Mouse (Mus musculus) intestine, embryonic 14.5 days (tissue): ENCODE results near the gene Macrod2. TPM values are rescaled to one million over a fixed set of nuclear protein-coding genes. Genes with fewer than 3 reads are reported as not detected.

Source experiments
- ATAC-seq: fragments of 200-750 bp; cut with Nextera tagmentation; replicated peaks from 2 replicates; pipeline ENCODE4 v1.8.0; 2017; ENCODE audit warnings: low read depth, moderate number of reproducible peaks, moderate TSS enrichment, moderate library complexity; ENCODE audit not compliant: low FRiP score, low TSS enrichment
- DNase-seq: peaks from one replicate; pipeline ENCODE4 v3.0.0-alpha.2; 2018; ENCODE audit warnings: low spot score
- H3K27ac ChIP-seq: fragments of 300-500 bp; sonication (generic); 2 replicates; pipeline ENCODE4 v1.5.1; 2014; ENCODE audit warnings: low read depth, mild to moderate bottlenecking, control low read depth
- H3K27me3 ChIP-seq: fragments of 300-500 bp; sonication (generic); replicated peaks from 2 replicates; pipeline ENCODE4 v1.6.1; 2014; ENCODE audit warnings: low read length, control low read depth; ENCODE audit not compliant: control insufficient read depth, insufficient read depth
- H3K36me3 ChIP-seq: fragments of 300-500 bp; sonication (generic); 2 replicates; pipeline ENCODE4 v1.6.1; 2014; ENCODE audit warnings: low read length, control low read depth; ENCODE audit not compliant: control insufficient read depth, insufficient read depth
- H3K4me1 ChIP-seq: fragments of 300-500 bp; sonication (generic); replicated peaks from 2 replicates; pipeline ENCODE4 v1.6.1; 2014; ENCODE audit warnings: low read length, control low read depth, mixed read lengths; ENCODE audit not compliant: control insufficient read depth, insufficient read depth
- H3K4me2 ChIP-seq: fragments of 300-500 bp; sonication (generic); 2 replicates; pipeline ENCODE4 v1.6.1; 2014; ENCODE audit warnings: low read length
- H3K4me3 ChIP-seq: fragments of 300-500 bp; sonication (generic); 2 replicates; pipeline ENCODE4 v1.5.1; 2014; ENCODE audit warnings: low read depth, low read length, control low read depth, mixed read lengths
- H3K9ac ChIP-seq: fragments of 300-500 bp; sonication (generic); 2 replicates; pipeline ENCODE4 v1.6.1; 2014; ENCODE audit warnings: mild to moderate bottlenecking, low read length
- H3K9me3 ChIP-seq: fragments of 300-500 bp; sonication (generic); 2 replicates; pipeline ENCODE4 v1.6.1; 2016; ENCODE audit warnings: low read length, control low read depth; ENCODE audit not compliant: control insufficient read depth
- WGBS: fragments of 180-500 bp; shearing (Covaris S2); extraction: QIAGEN DNeasy Blood & Tissue Kit; methylation state at CpG from one replicate; pipeline ENCODE4 v1.1.7; 2014; 5-methylcytosine and 5-hydroxymethylcytosine counted together
- polyA plus RNA-seq: library from polyadenylated mRNA; unstranded; fragments of >200 nt; fragmentation: Nextera tagmentation; extraction: Ambion mirVana; gene quantifications from 2 replicates; pipeline ENCODE4 v1.2.1, GENCODE M21; 2014

Gene Macrod2
- polyA plus RNA-seq, 1 experiment from 2014 or later: 30.6 TPM

GRCm38 (mm10) chr2:140621730-140622337 lies 226.7 kb downstream of the Macrod2 start:
- Histone ChIP-seq H3K27ac (no peak overlapping the region), H3K4me1 (no peaks in the 10 kb centered on the region), H3K27me3 (no peaks in the 10 kb centered on the region), H3K4me3 (no peak overlapping the region), H3K4me2 (no peak overlapping the region), H3K9ac (no peak overlapping the region), H3K36me3 (no peaks in the 10 kb centered on the region), H3K9me3 (no peaks in the 10 kb centered on the region)
- ATAC-seq (no peak), DNase-seq (no peak)
- 50% methylated on average over 2 of the region's 2 CpGs for WGBS

- ATAC-seq (no peak), DNase-seq (no peak)
- H3K4me1 ChIP-seq: peaks cover 7% of the 10 kb centered on the region
- no peaks in the 10 kb centered on the region for H3K27me3 ChIP-seq
- no peak overlapping the region for H3K9ac ChIP-seq
- no peak overlapping the region for H3K4me3 ChIP-seq
- H3K4me2 ChIP-seq: no peak overlapping the region
- H3K9me3 ChIP-seq: no peaks in the 10 kb centered on the region
- H3K36me3 ChIP-seq: peaks cover 10% of the 10 kb centered on the region
- H3K27ac ChIP-seq: no peak overlapping the region
Observed at GRCm38 (mm10) chr2:140653481-140653880, 258.4 kb downstream of the Macrod2 start.

- Histone ChIP-seq H3K36me3 (peaks cover 15% of the 10 kb centered on the region), H3K9ac (no peak overlapping the region), H3K4me1 (peaks cover 4% of the 10 kb centered on the region), H3K4me3 (no peak overlapping the region), H3K27ac (no peak overlapping the region), H3K4me2 (no peak overlapping the region), H3K9me3 (no peaks in the 10 kb centered on the region), H3K27me3 (no peaks in the 10 kb centered on the region)
- ATAC-seq (no peak), DNase-seq (no peak)
- whole genome bisulfite sequencing: 84% methylated on average over 2 of the region's 2 CpGs
Observed at GRCm38 (mm10) chr2:140653978-140654377, 258.9 kb downstream of the Macrod2 start.

GRCm38 (mm10) chr2:140662673-140663072 lies 267.6 kb downstream of the Macrod2 start:
- H3K4me1 ChIP-seq: 0 out of 2 replicates have a peak, but pooled peaks cover 4% of the 10 kb centered on the region
- H3K36me3 ChIP-seq: peaks cover 52% of the 10 kb centered on the region
- no peak overlapping the region for H3K9ac ChIP-seq
- no peak overlapping the region for H3K4me3 ChIP-seq
- 87% methylated on average over 5 of the region's 5 CpGs for WGBS
- ATAC-seq (no peak), DNase-seq (no peak)
- H3K4me2 ChIP-seq: no peak overlapping the region
- H3K27ac ChIP-seq: no peak overlapping the region
- H3K9me3 ChIP-seq: no peaks in the 10 kb centered on the region
- no peaks in the 10 kb centered on the region for H3K27me3 ChIP-seq

- Histone ChIP-seq H3K36me3 (peaks cover 37% of the 10 kb centered on the region), H3K4me2 (no peak overlapping the region), H3K9me3 (no peaks in the 10 kb centered on the region), H3K4me3 (no peak overlapping the region), H3K4me1 (0 out of 2 replicates have a peak, but pooled peaks cover 7% of the 10 kb centered on the region), H3K27ac (no peak overlapping the region), H3K9ac (no peak overlapping the region), H3K27me3 (no peaks in the 10 kb centered on the region)
- ATAC-seq (no peak), DNase-seq (no peak)
- WGBS: 86% methylated on average over 4 of the region's 4 CpGs
Observed at GRCm38 (mm10) chr2:140664381-140664780, 269.3 kb downstream of the Macrod2 start.

- Histone ChIP-seq H3K4me1 (0 out of 2 replicates have a peak, but pooled peaks cover 7% of the 10 kb centered on the region), H3K27ac (0 out of 2 replicates have a peak overlapping the region, but pooled peaks have one; percentile 10), H3K27me3 (no peaks in the 10 kb centered on the region), H3K9me3 (no peaks in the 10 kb centered on the region), H3K9ac (no peak overlapping the region), H3K4me2 (peak overlapping the region; percentile 62), H3K36me3 (peaks cover 13% of the 10 kb centered on the region), H3K4me3 (0 out of 2 replicates have a peak overlapping the region, but pooled peaks have one; percentile 8)
- ATAC-seq (no peak), DNase-seq (no peak)
- 32% methylated on average over 7 of the region's 7 CpGs for WGBS
Observed at GRCm38 (mm10) chr2:140666846-140667245, 271.7 kb downstream of the Macrod2 start.

- no peaks in the 10 kb centered on the region for H3K9me3 ChIP-seq
- ATAC-seq (no peak), DNase-seq (no peak)
- peaks cover 10% of the 10 kb centered on the region for H3K36me3 ChIP-seq
- 51% methylated on average over 13 of the region's 13 CpGs for WGBS
- H3K9ac ChIP-seq: 0 out of 2 replicates have a peak overlapping the region, but pooled peaks have one; percentile 29
- peak overlapping the region; percentile 77; the same call in 1 of the 2 replicates for H3K4me3 ChIP-seq
- H3K27ac ChIP-seq: peak overlapping the region; percentile 10; the same call in 1 of the 2 replicates
- H3K4me1 ChIP-seq: 0 out of 2 replicates have a peak, but pooled peaks cover 7% of the 10 kb centered on the region
- no peaks in the 10 kb centered on the region for H3K27me3 ChIP-seq
- peak overlapping the region; percentile 62 for H3K4me2 ChIP-seq
Observed at GRCm38 (mm10) chr2:140667261-140668047, 272.3 kb downstream of the Macrod2 start.

GRCm38 (mm10) chr2:140668311-140668710 lies 273.2 kb downstream of the Macrod2 start:
- ATAC-seq (peak; percentile 48; the same call in 1 of the 2 replicates), DNase-seq (peak; percentile 81)
- Histone ChIP-seq H3K4me3 (peak overlapping the region; percentile 77), H3K9me3 (no peaks in the 10 kb centered on the region), H3K36me3 (peaks cover 3% of the 10 kb centered on the region; the same call in 1 of the 2 replicates), H3K9ac (peak overlapping the region; percentile 44), H3K27me3 (no peaks in the 10 kb centered on the region), H3K27ac (no peak overlapping the region), H3K4me1 (0 out of 2 replicates have a peak, but pooled peaks cover 7% of the 10 kb centered on the region), H3K4me2 (peak overlapping the region; percentile 62)
- WGBS: 4% methylated on average over 8 of the region's 8 CpGs
